Mouse (Mus musculus): ENCODE measurements around the gene Kdelr1. TPM values are rescaled to one million over a fixed set of nuclear protein-coding genes. Genes with fewer than 3 reads are reported as not detected.

The Kdelr1 gene
- polyA plus RNA-seq (2015; fragmentation: Nextera tagmentation; extraction: Ambion mirVana) = 52.2 and 55.0 TPM in 2 replicates

DNA sequence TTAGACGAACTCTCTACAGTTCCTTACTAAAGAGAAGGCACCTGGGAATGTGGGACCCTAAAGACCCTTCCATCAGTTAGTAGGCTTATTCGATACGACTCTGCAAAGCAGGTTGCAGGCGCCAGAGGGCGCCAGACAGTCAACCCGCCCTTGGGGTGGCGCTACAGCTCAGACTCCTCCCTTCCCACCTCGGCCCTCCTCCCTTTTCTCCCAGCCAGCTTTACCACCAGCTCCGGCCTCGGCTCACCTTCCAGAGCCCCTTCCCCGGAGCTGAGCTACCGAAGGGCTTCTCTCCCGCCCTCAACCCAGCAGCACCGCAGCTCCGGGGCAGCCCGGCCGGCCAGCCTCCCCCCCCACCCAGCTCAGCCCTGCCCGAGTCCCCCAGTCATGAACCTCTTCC, at the start of gene Kdelr1:
Gene Kdelr1 (plus strand): TSS at position 149 of the 400 bp plus-strand sequence.
- peak; percentile 70 for ATAC-seq
- H3K9ac ChIP-seq (ENCODE audit: low read depth, low read length) = peak within 1 kb of the TSS; percentile 96
- H3K27me3 ChIP-seq (ENCODE audit: control insufficient read depth, insufficient read depth, low read depth, low read length) = no peaks in the 10 kb centered on the region
- H3K9me3 ChIP-seq (replicated peaks; ENCODE audit: control insufficient read depth, low read length, poor library complexity, severe bottlenecking) = no peaks in the 10 kb centered on the region
- peak within 1 kb of the TSS; percentile 66 for H3K4me2 ChIP-seq (ENCODE audit: low read length)
- peak within 1 kb of the TSS; percentile 82 for H3K27ac ChIP-seq (ENCODE audit: low read length)
- H3K36me3 ChIP-seq (ENCODE audit: control insufficient read depth, insufficient read depth, low read length) = peaks cover 13% of the 10 kb centered on the region
- peaks cover 40% of the 10 kb centered on the region for H3K4me1 ChIP-seq (ENCODE audit: control insufficient read depth, insufficient read depth, low read length)
- H3K4me3 ChIP-seq (ENCODE audit: low read depth, low read length) = peak within 1 kb of the TSS; percentile 80
- under 1% methylated on average over 18 of the region's 18 CpGs for WGBS

DNA sequence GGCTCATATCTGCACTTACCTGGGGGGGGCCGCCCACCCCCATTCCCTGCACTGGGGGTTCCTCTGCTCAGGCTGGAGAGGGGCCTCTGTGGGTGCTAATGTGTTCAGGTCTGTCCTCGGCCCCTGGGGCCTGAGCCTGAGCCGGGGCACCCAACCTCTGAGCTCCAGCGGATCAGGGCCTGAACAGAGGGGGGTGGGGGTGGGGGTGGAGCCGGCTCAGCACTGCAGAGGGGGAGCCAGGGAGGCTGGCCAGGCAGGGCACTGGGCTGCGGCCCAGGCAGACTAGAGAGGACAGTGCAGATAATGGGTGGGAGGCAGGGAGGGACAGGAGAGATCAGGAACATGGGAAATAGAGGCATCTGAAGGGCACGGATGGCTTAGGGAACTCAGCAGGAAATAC, 48.0 kb upstream of the Kdelr1 start, which contains the start of gene Kcnj14:
Gene Kcnj14 (minus strand): TSS at position 185 of the 400 bp plus-strand sequence.
- no peak within 1 kb of the TSS for H3K27ac ChIP-seq (ENCODE audit: low read length)
- H3K9ac ChIP-seq (ENCODE audit: low read depth, low read length) = no peak within 1 kb of the TSS
- H3K4me2 ChIP-seq (ENCODE audit: low read length) = no peak within 1 kb of the TSS
- H3K9me3 ChIP-seq (replicated peaks; ENCODE audit: control insufficient read depth, low read length, poor library complexity, severe bottlenecking) = no peaks in the 10 kb centered on the region
- H3K36me3 ChIP-seq (ENCODE audit: control insufficient read depth, insufficient read depth, low read length) = peaks cover 22% of the 10 kb centered on the region
- peaks cover under 1% of the 10 kb centered on the region; the same call in 1 of the 2 replicates for H3K4me1 ChIP-seq (ENCODE audit: control insufficient read depth, insufficient read depth, low read length)
- H3K4me3 ChIP-seq (ENCODE audit: low read depth, low read length) = no peak within 1 kb of the TSS
- ATAC-seq = no peak
- 65% methylated on average over 7 of the region's 7 CpGs for WGBS
- no peaks in the 10 kb centered on the region for H3K27me3 ChIP-seq (ENCODE audit: control insufficient read depth, insufficient read depth, low read depth, low read length)

DNA sequence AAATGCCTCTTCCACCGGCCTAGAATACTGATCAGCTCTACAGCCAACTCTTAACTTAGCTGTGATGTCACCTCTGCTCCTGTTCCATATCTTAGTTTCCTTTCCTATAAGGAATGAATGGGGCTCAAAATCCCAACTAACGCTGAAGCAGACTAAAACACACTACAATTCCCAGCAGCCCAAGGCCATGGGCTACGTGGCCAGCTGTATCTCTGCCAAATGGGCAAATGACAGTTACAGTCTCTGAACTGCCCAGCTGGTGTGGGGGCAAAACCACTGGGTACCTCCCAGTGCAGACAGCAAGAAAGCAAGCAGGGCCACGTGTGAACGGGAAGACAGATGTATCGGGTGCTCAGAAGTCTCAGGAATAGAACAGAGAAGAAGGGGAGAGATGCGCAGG, 45.9 kb upstream of the Kdelr1 start:
- H3K4me3 ChIP-seq (ENCODE audit: low read depth, low read length) = no peak overlapping the region
- no peak overlapping the region for H3K27ac ChIP-seq (ENCODE audit: low read length)
- no peak overlapping the region for H3K9ac ChIP-seq (ENCODE audit: low read depth, low read length)
- 94% methylated on average over 7 of the region's 7 CpGs for WGBS
- no peak for ATAC-seq
- 0 out of 2 replicates have a peak, but pooled peaks cover 2% of the 10 kb centered on the region for H3K27me3 ChIP-seq (ENCODE audit: control insufficient read depth, insufficient read depth, low read depth, low read length)
- peaks cover 22% of the 10 kb centered on the region for H3K36me3 ChIP-seq (ENCODE audit: control insufficient read depth, insufficient read depth, low read length)
- peaks cover 12% of the 10 kb centered on the region for H3K4me1 ChIP-seq (ENCODE audit: control insufficient read depth, insufficient read depth, low read length)
- no peaks in the 10 kb centered on the region for H3K9me3 ChIP-seq (replicated peaks; ENCODE audit: control insufficient read depth, low read length, poor library complexity, severe bottlenecking)
- H3K4me2 ChIP-seq (ENCODE audit: low read length) = no peak overlapping the region

DNA sequence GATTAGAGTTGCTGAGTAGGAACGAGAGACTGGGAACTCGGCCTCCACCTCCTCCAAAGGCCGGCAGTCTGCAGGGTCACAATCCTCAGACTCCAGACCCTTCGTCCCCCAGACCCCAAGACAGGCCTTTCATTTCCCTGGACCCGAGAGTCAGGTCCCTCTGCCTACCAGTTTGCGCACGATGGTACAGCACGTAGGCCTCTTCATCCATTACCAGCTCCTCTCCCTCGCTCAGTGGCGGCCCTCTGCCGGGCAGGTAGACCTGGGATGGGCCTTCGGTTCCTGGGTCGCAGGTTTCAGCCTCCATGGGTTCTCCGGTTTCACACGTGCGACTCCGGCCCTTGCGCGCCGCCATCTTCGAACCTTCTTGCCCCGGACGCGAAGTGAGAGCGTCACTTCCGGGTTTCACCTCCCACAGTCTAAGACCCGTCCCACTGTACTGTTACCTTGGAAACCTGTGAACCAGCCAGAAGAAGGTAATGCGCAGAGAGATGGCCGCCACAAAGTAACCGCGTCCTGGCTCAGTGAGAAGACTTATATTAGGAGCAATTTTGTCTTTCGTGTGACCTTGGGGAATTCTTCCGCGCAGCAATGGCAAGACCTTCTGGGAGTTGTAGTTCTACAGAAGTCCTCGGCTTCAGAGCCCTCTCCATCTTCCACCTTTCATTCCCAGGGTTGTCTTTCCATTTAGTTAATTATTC, 42.0 kb upstream of the Kdelr1 start, which contains the start of gene Grwd1:
Gene Grwd1 (minus strand): TSS at position 518 of the 701 bp plus-strand sequence.
- H3K4me1 ChIP-seq (ENCODE audit: control insufficient read depth, insufficient read depth, low read length) = peaks cover 20% of the 10 kb centered on the region
- ATAC-seq = peak; percentile 95
- under 1% methylated on average over 35 of the region's 35 CpGs for WGBS
- H3K9ac ChIP-seq (ENCODE audit: low read depth, low read length) = peak within 1 kb of the TSS; percentile 68
- peaks cover 40% of the 10 kb centered on the region for H3K27me3 ChIP-seq (ENCODE audit: control insufficient read depth, insufficient read depth, low read depth, low read length)
- H3K4me3 ChIP-seq (ENCODE audit: low read depth, low read length) = peak within 1 kb of the TSS; percentile 93
- no peaks in the 10 kb centered on the region for H3K9me3 ChIP-seq (replicated peaks; ENCODE audit: control insufficient read depth, low read length, poor library complexity, severe bottlenecking)
- peak within 1 kb of the TSS; percentile 77 for H3K27ac ChIP-seq (ENCODE audit: low read length)
- peaks cover 15% of the 10 kb centered on the region for H3K36me3 ChIP-seq (ENCODE audit: control insufficient read depth, insufficient read depth, low read length)
- H3K4me2 ChIP-seq (ENCODE audit: low read length) = peak within 1 kb of the TSS; percentile 93

DNA sequence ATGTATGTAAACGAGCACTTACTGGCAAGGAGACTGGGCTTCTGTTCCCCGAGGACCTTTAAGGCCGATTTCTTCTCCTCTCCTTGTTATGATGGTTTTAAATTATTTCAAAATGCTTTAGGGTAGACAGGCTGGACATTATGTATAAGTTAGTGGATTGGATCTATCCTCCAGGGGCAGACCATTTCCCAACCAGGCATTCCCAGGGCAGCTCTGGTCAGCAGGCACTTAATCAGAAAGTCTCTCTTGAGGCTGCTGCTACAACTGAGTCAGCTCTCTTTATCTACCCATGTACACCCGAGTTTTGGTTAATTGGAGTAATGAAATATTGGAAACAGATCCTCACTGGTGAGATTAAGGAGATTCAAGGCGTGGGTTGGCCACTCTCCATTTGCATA, 41.4 kb upstream of the Kdelr1 start:
- WGBS = 21% methylated on average over 5 of the region's 5 CpGs
- Histone ChIP-seq H3K36me3 (ENCODE audit: control insufficient read depth, insufficient read depth, low read length) (peaks cover 12% of the 10 kb centered on the region), H3K4me2 (ENCODE audit: low read length) (peak overlapping the region; percentile 93), H3K27me3 (ENCODE audit: control insufficient read depth, insufficient read depth, low read depth, low read length) (peaks cover 44% of the 10 kb centered on the region), H3K4me1 (ENCODE audit: control insufficient read depth, insufficient read depth, low read length) (peaks cover 20% of the 10 kb centered on the region), H3K9ac (ENCODE audit: low read depth, low read length) (peak overlapping the region; percentile 68), H3K9me3 (replicated peaks; ENCODE audit: control insufficient read depth, low read length, poor library complexity, severe bottlenecking) (no peaks in the 10 kb centered on the region), H3K4me3 (ENCODE audit: low read depth, low read length) (peak overlapping the region; percentile 93), H3K27ac (ENCODE audit: low read length) (peak overlapping the region; percentile 77)
- peak; percentile 41 for ATAC-seq

DNA sequence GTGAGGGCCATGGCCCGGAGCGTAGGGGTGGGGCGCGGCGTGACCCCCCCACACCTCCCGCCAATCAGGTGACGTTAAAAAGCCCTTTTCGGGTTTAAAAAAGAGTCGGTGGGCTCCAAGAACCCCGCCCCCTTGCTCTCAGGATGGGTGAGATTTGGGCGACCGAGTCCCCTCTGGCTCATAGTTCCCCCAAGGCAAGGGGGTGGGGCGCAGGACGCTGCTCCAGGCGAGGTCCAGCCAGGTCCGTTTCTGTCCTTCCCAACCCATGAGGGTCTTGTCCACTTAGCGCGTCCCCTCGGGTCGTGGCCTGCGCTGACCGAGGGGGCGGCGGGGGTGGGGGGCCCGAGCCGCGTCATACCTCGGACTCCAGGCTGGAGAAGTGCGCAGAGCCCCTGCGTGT, 40.1 kb upstream of the Kdelr1 start:
- ATAC-seq = no peak
- peaks cover 49% of the 10 kb centered on the region for H3K27me3 ChIP-seq (ENCODE audit: control insufficient read depth, insufficient read depth, low read depth, low read length)
- 0 out of 2 replicates have a peak, but pooled peaks cover 2% of the 10 kb centered on the region for H3K9me3 ChIP-seq (replicated peaks; ENCODE audit: control insufficient read depth, low read length, poor library complexity, severe bottlenecking)
- peak overlapping the region; percentile 35 for H3K4me3 ChIP-seq (ENCODE audit: low read depth, low read length)
- H3K4me2 ChIP-seq (ENCODE audit: low read length) = peak overlapping the region; percentile 42
- H3K36me3 ChIP-seq (ENCODE audit: control insufficient read depth, insufficient read depth, low read length) = peaks cover 5% of the 10 kb centered on the region
- 8% methylated on average over 30 of the region's 30 CpGs for WGBS
- H3K4me1 ChIP-seq (ENCODE audit: control insufficient read depth, insufficient read depth, low read length) = peaks cover 20% of the 10 kb centered on the region
- no peak overlapping the region for H3K27ac ChIP-seq (ENCODE audit: low read length)
- no peak overlapping the region for H3K9ac ChIP-seq (ENCODE audit: low read depth, low read length)

DNA sequence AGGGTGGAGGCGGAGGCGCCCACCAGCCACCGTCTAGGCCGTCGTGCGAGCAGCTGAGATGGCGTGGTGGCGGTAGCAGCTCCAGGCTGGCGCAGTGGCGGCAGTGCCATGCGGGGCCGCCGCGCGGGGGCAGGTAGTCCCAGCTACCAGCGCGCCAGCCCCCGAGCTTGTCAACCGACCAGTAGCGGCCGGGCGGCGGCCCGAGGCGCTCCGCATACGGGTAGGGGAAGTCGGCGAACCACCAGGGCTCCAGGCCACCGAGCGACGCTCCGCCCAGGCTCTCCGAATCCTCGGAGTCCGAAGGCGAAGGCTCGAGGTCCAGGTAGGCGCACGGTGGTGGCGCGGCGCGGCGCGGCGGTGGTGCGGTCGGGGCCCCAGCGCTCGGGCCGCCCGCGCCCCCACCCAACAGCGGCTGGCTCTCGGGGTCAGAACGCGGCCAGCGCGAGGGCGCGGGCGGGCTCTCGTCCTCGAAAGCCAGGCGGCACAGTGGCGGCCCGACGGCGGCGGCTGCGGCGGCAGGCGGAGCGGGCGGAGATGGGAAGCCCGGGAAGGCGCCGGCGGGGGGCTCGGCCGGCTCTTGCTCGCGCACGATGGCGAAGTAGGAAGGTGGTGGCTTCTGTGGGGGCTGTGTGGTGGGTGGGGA, 39.3 kb upstream of the Kdelr1 start:
- peaks cover 49% of the 10 kb centered on the region for H3K27me3 ChIP-seq (ENCODE audit: control insufficient read depth, insufficient read depth, low read depth, low read length)

DNA sequence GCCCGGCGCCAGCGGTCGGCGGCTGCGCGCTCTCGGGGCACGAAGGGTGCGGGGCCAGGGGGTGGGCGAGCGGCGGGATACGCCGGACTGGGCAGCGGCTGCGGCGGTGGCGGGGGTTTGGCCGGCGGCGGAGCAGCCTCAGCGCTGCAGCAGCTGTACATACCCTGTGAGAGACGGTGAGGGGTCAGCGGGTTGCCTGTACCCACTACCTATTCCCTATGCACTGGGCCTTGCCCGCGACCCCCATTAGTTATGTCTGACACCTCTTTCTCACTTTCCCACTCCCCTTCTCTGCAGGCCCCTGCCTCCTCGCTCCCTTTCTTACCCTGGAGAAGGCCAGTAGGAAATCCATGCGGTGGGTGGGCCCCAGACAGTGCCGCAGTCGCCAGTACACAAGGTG, 38.6 kb upstream of the Kdelr1 start:
- ATAC-seq = no peak
- peaks cover 20% of the 10 kb centered on the region for H3K4me1 ChIP-seq (ENCODE audit: control insufficient read depth, insufficient read depth, low read length)
- peaks cover 3% of the 10 kb centered on the region for H3K36me3 ChIP-seq (ENCODE audit: control insufficient read depth, insufficient read depth, low read length)
- H3K4me3 ChIP-seq (ENCODE audit: low read depth, low read length) = peak overlapping the region; percentile 35
- peak overlapping the region; percentile 42 for H3K4me2 ChIP-seq (ENCODE audit: low read length)
- H3K27me3 ChIP-seq (ENCODE audit: control insufficient read depth, insufficient read depth, low read depth, low read length) = peaks cover 49% of the 10 kb centered on the region
- 10% methylated on average over 16 of the region's 31 CpGs for WGBS
- H3K9me3 ChIP-seq (replicated peaks; ENCODE audit: control insufficient read depth, low read length, poor library complexity, severe bottlenecking) = 0 out of 2 replicates have a peak, but pooled peaks cover 2% of the 10 kb centered on the region
- H3K27ac ChIP-seq (ENCODE audit: low read length) = no peak overlapping the region
- H3K9ac ChIP-seq (ENCODE audit: low read depth, low read length) = 0 out of 2 replicates have a peak overlapping the region, but pooled peaks have one; percentile 30

More for the DNA sequence above, 39.3 kb upstream of the Kdelr1 start:
- Histone ChIP-seq H3K9ac (ENCODE audit: low read depth, low read length) (peak overlapping the region; percentile 30; the same call in 1 of the 2 replicates), H3K36me3 (ENCODE audit: control insufficient read depth, insufficient read depth, low read length) (peaks cover 3% of the 10 kb centered on the region), H3K4me2 (ENCODE audit: low read length) (peak overlapping the region; percentile 42), H3K27ac (ENCODE audit: low read length) (no peak overlapping the region), H3K4me3 (ENCODE audit: low read depth, low read length) (peak overlapping the region; percentile 35), H3K9me3 (replicated peaks; ENCODE audit: control insufficient read depth, low read length, poor library complexity, severe bottlenecking) (0 out of 2 replicates have a peak, but pooled peaks cover 2% of the 10 kb centered on the region), H3K4me1 (ENCODE audit: control insufficient read depth, insufficient read depth, low read length) (peaks cover 20% of the 10 kb centered on the region)
- under 1% methylated on average over 79 of the region's 86 CpGs for WGBS
- no peak for ATAC-seq
